Mouse (Mus musculus) embryonic facial prominence, embryonic 14.5 days (tissue): ENCODE data around the gene Slc39a10. TPM values are rescaled to one million over a fixed set of nuclear protein-coding genes. Genes with fewer than 3 reads are reported as not detected.
A peak's percentile ranks its signal among the peaks of the same experiment; 100 is the strongest.
"Not testable (repeated sequence)": the region's sequence is repeated elsewhere in the genome, so short reads cannot be mapped to it uniquely, and the experiment has no call there.

Experiments
- ATAC-seq: fragments of 200-750 bp; cut with Nextera tagmentation; 2 replicates; pipeline ENCODE4 v1.8.0; 2017; ENCODE audit warnings: low read depth, moderate number of reproducible peaks, moderate TSS enrichment
- DNase-seq: peaks from one replicate; pipeline ENCODE4 v3.0.0-alpha.2; 2015; ENCODE audit warnings: low spot score
- H3K27ac ChIP-seq: fragments of 300-500 bp; sonication (generic); replicated peaks from 2 replicates; pipeline ENCODE4 v1.5.1; 2014; ENCODE audit warnings: low read depth, mild to moderate bottlenecking, low read length, moderate library complexity
- H3K27me3 ChIP-seq: fragments of 300-500 bp; sonication (generic); replicated peaks from 2 replicates; pipeline ENCODE4 v1.6.1; 2014; ENCODE audit warnings: low read length; ENCODE audit not compliant: control insufficient read depth, insufficient read depth
- H3K36me3 ChIP-seq: fragments of 300-500 bp; sonication (generic); 2 replicates; pipeline ENCODE4 v1.6.1; 2014; ENCODE audit warnings: low read length, mixed read lengths; ENCODE audit not compliant: control insufficient read depth, insufficient read depth
- H3K4me1 ChIP-seq: fragments of 300-500 bp; sonication (generic); 2 replicates; pipeline ENCODE4 v1.6.1; 2014; ENCODE audit warnings: antibody characterized with exemption, low read length; ENCODE audit not compliant: control insufficient read depth, insufficient read depth
- H3K4me2 ChIP-seq: fragments of 300-500 bp; sonication (generic); 2 replicates; pipeline ENCODE4 v1.6.1; 2014; ENCODE audit warnings: low read depth, mild to moderate bottlenecking, low read length, moderate library complexity, mixed read lengths
- H3K4me3 ChIP-seq: fragments of 300-500 bp; sonication (generic); 2 replicates; pipeline ENCODE4 v1.5.1; 2014; ENCODE audit warnings: low read depth, mild to moderate bottlenecking, low read length
- H3K9ac ChIP-seq: fragments of 300-500 bp; sonication (generic); 2 replicates; pipeline ENCODE4 v1.6.1; 2014; ENCODE audit warnings: low read depth, mild to moderate bottlenecking, low read length, moderate library complexity, mixed read lengths
- H3K9me3 ChIP-seq: fragments of 300-500 bp; sonication (generic); 2 replicates; pipeline ENCODE4 v1.6.1; 2016; ENCODE audit warnings: low read length; ENCODE audit not compliant: control insufficient read depth
- WGBS: fragments of 180-500 bp; shearing (Covaris S2); extraction: QIAGEN DNeasy Blood & Tissue Kit; methylation state at CpG from one replicate; pipeline ENCODE4 v1.1.7; 2014; 5-methylcytosine and 5-hydroxymethylcytosine counted together
- polyA plus RNA-seq: library from polyadenylated mRNA; unstranded; fragments of >200 nt; fragmentation: Nextera tagmentation; extraction: Ambion mirVana; gene quantifications from 2 replicates; pipeline ENCODE4 v1.2.1, GENCODE M21; 2014

Slc39a10 gene
- polyA plus RNA-seq, 1 experiment from 2014 or later, result 49.9 TPM

GRCm38 (mm10) chr1:46805074-46805473, 87.6 kb downstream of the Slc39a10 start:
- Histone ChIP-seq H3K27me3 (no peaks in the 10 kb centered on the region), H3K36me3 (peaks cover 4% of the 10 kb centered on the region; the same call in 1 of the 2 replicates), H3K4me3 (no peak overlapping the region), H3K4me1 (no peaks in the 10 kb centered on the region), H3K9me3 (no peaks in the 10 kb centered on the region), H3K27ac (no peak overlapping the region), H3K9ac (no peak overlapping the region), H3K4me2 (no peak overlapping the region)
- WGBS, result 80% methylated on average over 1 of the region's 1 CpGs
- no peak; the same call in 1 of the 2 replicates for ATAC-seq
- DNase-seq, result no peak

DNA sequence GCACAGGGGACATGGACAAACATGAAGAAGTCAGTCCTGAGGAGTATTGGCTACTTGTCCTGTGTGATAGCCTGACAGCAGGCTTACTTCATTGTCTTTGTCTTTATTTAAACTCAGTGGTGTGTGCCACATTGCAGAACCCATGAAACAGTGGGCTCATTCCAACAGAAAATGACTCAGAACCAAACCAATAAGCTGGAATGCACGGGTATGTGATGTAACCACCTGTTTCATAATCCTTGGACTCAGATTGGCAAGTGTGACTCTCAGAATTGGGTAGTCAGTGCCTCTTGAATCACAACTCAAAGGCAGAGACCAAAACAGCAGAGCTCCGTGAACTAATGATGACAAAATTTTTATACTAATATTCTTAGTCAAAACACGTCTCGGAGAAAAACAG, 110.4 kb downstream of the Slc39a10 start:
- H3K27ac ChIP-seq, H3K4me3 ChIP-seq, H3K9me3 ChIP-seq, H3K9ac ChIP-seq, DNase-seq, H3K36me3 ChIP-seq, H3K4me1 ChIP-seq, H3K27me3 ChIP-seq, ATAC-seq, H3K4me2 ChIP-seq: not testable (repeated sequence)
- WGBS, result 88% methylated on average over 4 of the region's 4 CpGs

GRCm38 (mm10) chr1:46770077-46770695, 122.5 kb downstream of the Slc39a10 start:
- not testable (repeated sequence) for H3K27ac ChIP-seq, H3K9ac ChIP-seq, H3K4me1 ChIP-seq, H3K36me3 ChIP-seq, DNase-seq, H3K9me3 ChIP-seq, H3K27me3 ChIP-seq, ATAC-seq, H3K4me2 ChIP-seq, H3K4me3 ChIP-seq
- WGBS, result 85% methylated on average over 7 of the region's 7 CpGs

DNA sequence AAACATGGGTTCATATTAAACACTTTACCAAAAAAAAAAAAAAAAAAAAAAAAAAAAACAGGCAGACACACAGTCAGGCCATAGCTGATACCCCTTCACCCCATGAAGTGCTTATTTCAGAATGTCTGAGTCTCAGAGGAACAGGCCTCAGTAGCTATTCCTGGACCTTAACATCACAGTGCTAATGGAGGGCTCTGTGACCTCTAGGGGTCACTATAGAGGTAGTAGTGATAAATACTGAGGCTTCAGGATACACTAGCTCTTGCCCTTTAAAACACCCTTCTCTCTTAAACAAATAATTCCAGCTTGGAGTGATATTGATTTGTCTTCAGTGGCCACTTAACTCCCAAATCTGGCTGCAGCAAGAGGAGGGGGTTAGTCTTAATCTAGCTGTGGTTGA, 123.3 kb downstream of the Slc39a10 start:
- H3K27ac ChIP-seq, result not testable (repeated sequence)
- DNase-seq, result peak; percentile 4

GRCm38 (mm10) chr1:46764600-46764999, 128.1 kb downstream of the Slc39a10 start:
- H3K4me1 ChIP-seq, H3K27ac ChIP-seq, H3K36me3 ChIP-seq, H3K9ac ChIP-seq, DNase-seq, ATAC-seq, H3K4me2 ChIP-seq, H3K4me3 ChIP-seq, H3K27me3 ChIP-seq, H3K9me3 ChIP-seq: not testable (repeated sequence)
- WGBS, result 66% methylated on average over 3 of the region's 3 CpGs

More for the DNA sequence above, 123.3 kb downstream of the Slc39a10 start:
- not testable (repeated sequence) for H3K36me3 ChIP-seq, H3K4me2 ChIP-seq, H3K9ac ChIP-seq, H3K4me1 ChIP-seq, H3K27me3 ChIP-seq, ATAC-seq, H3K9me3 ChIP-seq, H3K4me3 ChIP-seq
